Mouse (Mus musculus): Measurements from ENCODE around the gene Abcf2. TPM values are rescaled to one million over a fixed set of nuclear protein-coding genes. Genes with fewer than 3 reads are reported as not detected.

Abcf2 gene
- polyA plus RNA-seq, 1 experiment = 143 TPM

- H3K79me3 ChIP-seq (ENCODE audit: low read depth) = no peaks in the 10 kb centered on the region
- no peak for TF ChIP-seq CEBPB (IDR thresholded peaks at IDR 0.05; ENCODE audit: low read depth)
- no peak for TF ChIP-seq CTCF (IDR thresholded peaks at IDR 0.05; ENCODE audit: control insufficient read depth, insufficient read depth, insufficient read length)
- TF ChIP-seq MYOG (IDR thresholded peaks at IDR 0.05; ENCODE audit: control insufficient read depth, extremely low read depth, insufficient read length) = no peak
- no peak for TF ChIP-seq MYOD1 (IDR thresholded peaks at IDR 0.05; ENCODE audit: control insufficient read depth, insufficient read length, low read depth)
- no peak for TF ChIP-seq FOSL1 (IDR thresholded peaks at IDR 0.05; ENCODE audit: insufficient read depth, low read length, poor library complexity, severe bottlenecking)
- no peak for TF ChIP-seq USF1 (IDR thresholded peaks at IDR 0.05; ENCODE audit: low read depth)
- TF ChIP-seq MAX (IDR thresholded peaks at IDR 0.05) = no peak
- no peaks in the 10 kb centered on the region for H3K79me2 ChIP-seq (ENCODE audit: control insufficient read depth, insufficient read depth)
- no peaks in the 10 kb centered on the region for H3K36me3 ChIP-seq (ENCODE audit: control insufficient read depth, insufficient read depth)
- no peak overlapping the region for H3ac ChIP-seq (ENCODE audit: control insufficient read depth, insufficient read length, low read depth)
- H3K27me3 ChIP-seq (ENCODE audit: control insufficient read depth, insufficient read depth, insufficient read length) = peaks cover 78% of the 10 kb centered on the region
- H3K4me3 ChIP-seq (ENCODE audit: insufficient read depth, poor library complexity, severe bottlenecking) = no peak overlapping the region
Observed at GRCm38 (mm10) chr5:24535731-24536130, 41.5 kb downstream of the Abcf2 start.

- no peaks in the 10 kb centered on the region for H3K36me3 ChIP-seq (ENCODE audit: control insufficient read depth, insufficient read depth)
- no peak for TF ChIP-seq MYOG (IDR thresholded peaks at IDR 0.05; ENCODE audit: control insufficient read depth, extremely low read depth, insufficient read length)
- TF ChIP-seq CEBPB (IDR thresholded peaks at IDR 0.05; ENCODE audit: low read depth) = no peak
- no peak for TF ChIP-seq MAX (IDR thresholded peaks at IDR 0.05)
- TF ChIP-seq USF1 (IDR thresholded peaks at IDR 0.05; ENCODE audit: low read depth) = no peak
- no peak for TF ChIP-seq MYOD1 (IDR thresholded peaks at IDR 0.05; ENCODE audit: control insufficient read depth, insufficient read length, low read depth)
- TF ChIP-seq FOSL1 (IDR thresholded peaks at IDR 0.05; ENCODE audit: insufficient read depth, low read length, poor library complexity, severe bottlenecking) = no peak
- no peak for TF ChIP-seq CTCF (IDR thresholded peaks at IDR 0.05; ENCODE audit: control insufficient read depth, insufficient read depth, insufficient read length)
- H3ac ChIP-seq (ENCODE audit: control insufficient read depth, insufficient read length, low read depth) = no peak overlapping the region
- H3K4me3 ChIP-seq (ENCODE audit: insufficient read depth, poor library complexity, severe bottlenecking) = no peak overlapping the region
- H3K79me3 ChIP-seq (ENCODE audit: low read depth) = no peaks in the 10 kb centered on the region
- no peaks in the 10 kb centered on the region for H3K79me2 ChIP-seq (ENCODE audit: control insufficient read depth, insufficient read depth)
- peaks cover 64% of the 10 kb centered on the region for H3K27me3 ChIP-seq (ENCODE audit: control insufficient read depth, insufficient read depth, insufficient read length)
Observed at GRCm38 (mm10) chr5:24534292-24534691, 43.0 kb downstream of the Abcf2 start.

- Histone ChIP-seq H3K4me3 (ENCODE audit: insufficient read depth, poor library complexity, severe bottlenecking) (no peak overlapping the region), H3ac (ENCODE audit: control insufficient read depth, insufficient read length, low read depth) (no peak overlapping the region), H3K27me3 (ENCODE audit: control insufficient read depth, insufficient read depth, insufficient read length) (peaks cover 56% of the 10 kb centered on the region), H3K36me3 (ENCODE audit: control insufficient read depth, insufficient read depth) (no peaks in the 10 kb centered on the region), H3K79me3 (ENCODE audit: low read depth) (no peaks in the 10 kb centered on the region), H3K79me2 (ENCODE audit: control insufficient read depth, insufficient read depth) (no peaks in the 10 kb centered on the region)
- no peak for TF ChIP-seq USF1 (IDR thresholded peaks at IDR 0.05; ENCODE audit: low read depth)
- no peak for TF ChIP-seq FOSL1 (IDR thresholded peaks at IDR 0.05; ENCODE audit: insufficient read depth, low read length, poor library complexity, severe bottlenecking)
- TF ChIP-seq MYOG (IDR thresholded peaks at IDR 0.05; ENCODE audit: control insufficient read depth, extremely low read depth, insufficient read length) = no peak
- no peak for TF ChIP-seq MAX (IDR thresholded peaks at IDR 0.05)
- no peak for TF ChIP-seq CEBPB (IDR thresholded peaks at IDR 0.05; ENCODE audit: low read depth)
- TF ChIP-seq CTCF (IDR thresholded peaks at IDR 0.05; ENCODE audit: control insufficient read depth, insufficient read depth, insufficient read length) = no peak
- no peak for TF ChIP-seq MYOD1 (IDR thresholded peaks at IDR 0.05; ENCODE audit: control insufficient read depth, insufficient read length, low read depth)
Observed at GRCm38 (mm10) chr5:24533391-24533790, 43.9 kb downstream of the Abcf2 start.

- no peak overlapping the region for H3ac ChIP-seq (ENCODE audit: control insufficient read depth, insufficient read length, low read depth)
- peaks cover 60% of the 10 kb centered on the region for H3K27me3 ChIP-seq (ENCODE audit: control insufficient read depth, insufficient read depth, insufficient read length)
- no peaks in the 10 kb centered on the region for H3K79me3 ChIP-seq (ENCODE audit: low read depth)
- no peaks in the 10 kb centered on the region for H3K79me2 ChIP-seq (ENCODE audit: control insufficient read depth, insufficient read depth)
- H3K36me3 ChIP-seq (ENCODE audit: control insufficient read depth, insufficient read depth) = no peaks in the 10 kb centered on the region
- TF ChIP-seq FOSL1 (IDR thresholded peaks at IDR 0.05; ENCODE audit: insufficient read depth, low read length, poor library complexity, severe bottlenecking) (no peak), USF1 (IDR thresholded peaks at IDR 0.05; ENCODE audit: low read depth) (no peak), MYOG (IDR thresholded peaks at IDR 0.05; ENCODE audit: control insufficient read depth, extremely low read depth, insufficient read length) (no peak), MYOD1 (IDR thresholded peaks at IDR 0.05; ENCODE audit: control insufficient read depth, insufficient read length, low read depth) (no peak), MAX (IDR thresholded peaks at IDR 0.05) (peak; percentile 45), CTCF (IDR thresholded peaks at IDR 0.05; ENCODE audit: control insufficient read depth, insufficient read depth, insufficient read length) (peak; percentile 99), CEBPB (IDR thresholded peaks at IDR 0.05; ENCODE audit: low read depth) (no peak)
- H3K4me3 ChIP-seq (ENCODE audit: insufficient read depth, poor library complexity, severe bottlenecking) = no peak overlapping the region
Observed at GRCm38 (mm10) chr5:24530042-24530689, 47.1 kb downstream of the Abcf2 start.

DNA sequence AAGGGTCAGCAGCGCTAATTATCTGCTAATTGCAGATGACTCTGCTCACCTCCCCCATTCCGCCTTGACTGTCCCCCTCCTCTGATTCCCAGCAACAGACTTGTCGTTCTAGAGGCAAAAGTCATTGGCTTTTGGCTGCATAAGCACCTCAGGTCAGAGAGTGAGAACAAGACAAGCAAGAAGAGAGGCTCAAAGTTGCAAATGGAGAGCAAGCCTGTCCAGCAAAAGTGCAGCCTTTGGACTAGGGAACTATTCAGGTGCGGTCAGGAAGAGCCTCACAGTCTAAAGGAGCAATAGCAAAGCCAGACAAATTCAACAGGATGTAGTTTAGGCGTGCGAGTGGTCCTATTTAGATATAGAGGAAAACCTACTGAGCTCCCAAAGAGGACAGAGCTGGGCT is 49.5 kb downstream of the Abcf2 start:
- Histone ChIP-seq H3K79me3 (ENCODE audit: low read depth) (no peaks in the 10 kb centered on the region), H3K4me3 (ENCODE audit: insufficient read depth, poor library complexity, severe bottlenecking) (no peak overlapping the region), H3K79me2 (ENCODE audit: control insufficient read depth, insufficient read depth) (no peaks in the 10 kb centered on the region), H3K27me3 (ENCODE audit: control insufficient read depth, insufficient read depth, insufficient read length) (peaks cover 72% of the 10 kb centered on the region), H3K36me3 (ENCODE audit: control insufficient read depth, insufficient read depth) (no peaks in the 10 kb centered on the region), H3ac (ENCODE audit: control insufficient read depth, insufficient read length, low read depth) (no peak overlapping the region)
- no peak for TF ChIP-seq MAX (IDR thresholded peaks at IDR 0.05)

- Histone ChIP-seq H3K27me3 (ENCODE audit: control insufficient read depth, insufficient read depth, insufficient read length) (peaks cover 74% of the 10 kb centered on the region), H3K79me2 (ENCODE audit: control insufficient read depth, insufficient read depth) (no peaks in the 10 kb centered on the region), H3ac (ENCODE audit: control insufficient read depth, insufficient read length, low read depth) (no peak within 1 kb of the TSS), H3K4me3 (ENCODE audit: insufficient read depth, poor library complexity, severe bottlenecking) (no peak within 1 kb of the TSS), H3K79me3 (ENCODE audit: low read depth) (no peaks in the 10 kb centered on the region), H3K36me3 (ENCODE audit: control insufficient read depth, insufficient read depth) (no peaks in the 10 kb centered on the region)
- TF ChIP-seq CTCF (IDR thresholded peaks at IDR 0.05; ENCODE audit: control insufficient read depth, insufficient read depth, insufficient read length) (peak; percentile 50), MAX (IDR thresholded peaks at IDR 0.05) (no peak), CEBPB (IDR thresholded peaks at IDR 0.05; ENCODE audit: low read depth) (no peak)
Observed at GRCm38 (mm10) chr5:24526889-24527230, 50.4 kb downstream of the Abcf2 start, which contains the start of gene Gbx1. TSS of gene Gbx1 (minus strand) at chr5:24527202.

Data from C2C12 (cell line).